ENCODE assay signal across 20 mouse cellular contexts in genomic region chr1:194315593-194315992, GRCm38 (mm10).
A peak's percentile ranks its signal among the peaks of the same experiment; 100 is the strongest.
DNase-seq lines count a peak whose midpoint lies in the region; ATAC-seq and TF ChIP-seq lines count a peak whose summit lies in the region.
"Had no signal": no experiment of that assay in that cellular context is flagged by ENCODE, and none has a peak within 500 bp of the region (broad histone marks: within the 10 kb centered on the region; RNA-seq: fewer than 3 reads in every experiment).

No protein-coding gene starts in this region.

- no peak overlapping the region for H3K9ac ChIP-seq in forebrain, embryonic 14.5 days (ENCODE audit: low read length)
- no peak overlapping the region for H3K9ac ChIP-seq in forebrain, embryonic 12.5 days
- no peak overlapping the region for H3K9ac ChIP-seq in forebrain, embryonic 16.5 days (replicated peaks; ENCODE audit: low read depth, low read length)
- no peak overlapping the region for H3K9ac ChIP-seq in forebrain, embryonic 13.5 days
- H3K9ac ChIP-seq: embryonic facial prominence, embryonic 13.5 days; embryonic facial prominence, embryonic 15.5 days had no signal

- no peaks in the 10 kb centered on the region for H3K36me3 ChIP-seq in forebrain, embryonic 14.5 days (ENCODE audit: control insufficient read depth, insufficient read depth, low read length)
- no peaks in the 10 kb centered on the region for H3K36me3 ChIP-seq in forebrain, embryonic 12.5 days (replicated peaks)
- no peaks in the 10 kb centered on the region for H3K36me3 ChIP-seq in forebrain, embryonic 16.5 days (ENCODE audit: control insufficient read depth, insufficient read depth)
- H3K36me3 ChIP-seq in forebrain, embryonic 13.5 days (ENCODE audit: poor library complexity, severe bottlenecking) = no peaks in the 10 kb centered on the region
- H3K36me3 ChIP-seq: embryonic facial prominence, embryonic 13.5 days; embryonic facial prominence, embryonic 15.5 days had no signal

- no peaks in the 10 kb centered on the region for H3K27me3 ChIP-seq in forebrain, embryonic 14.5 days (replicated peaks; ENCODE audit: control insufficient read depth, insufficient read depth, low read length)
- no peaks in the 10 kb centered on the region for H3K27me3 ChIP-seq in forebrain, embryonic 12.5 days
- no peaks in the 10 kb centered on the region for H3K27me3 ChIP-seq in forebrain, embryonic 16.5 days (replicated peaks; ENCODE audit: control insufficient read depth, insufficient read depth, low read length)
- H3K27me3 ChIP-seq in forebrain, embryonic 13.5 days = no peaks in the 10 kb centered on the region
- H3K27me3 ChIP-seq: embryonic facial prominence, embryonic 13.5 days; embryonic facial prominence, embryonic 15.5 days had no signal

- ATAC-seq in forebrain, embryonic 14.5 days = no peak
- no peak for ATAC-seq in forebrain, embryonic 12.5 days (ENCODE audit: low FRiP score)
- ATAC-seq in forebrain, embryonic 16.5 days = peak; percentile 36; the same call in 1 of the 2 replicates
- ATAC-seq in forebrain, embryonic 13.5 days = no peak

- peak; percentile 17 for DNase-seq in forebrain, embryonic 14.5 days (ENCODE audit: low spot score)
- DNase-seq in layer of hippocampus, adult 2 months (ENCODE audit: low spot score in 2 of 2) = no peak
- no peak for DNase-seq in layer of hippocampus, postnatal 14 days (ENCODE audit: low spot score in 2 of 2)
- DNase-seq in brain, embryonic 14.5 days (ENCODE audit: low read depth) = peak; percentile 38
- DNase-seq in spleen, postnatal 14 days (ENCODE audit: low spot score in 2 of 2) = no peak
- DNase-seq: adrenal gland, adult 2 months; adrenal gland, postnatal 10 days; adrenal gland, postnatal 25 days; cerebellum, adult 18-20 months; cerebellum, adult 8-10 months; cerebellum, adult 9-11 months; cerebellum, postnatal 36 days; embryo, embryonic 11 days; gastrocnemius, adult 2 months had no signal

- no peak overlapping the region for H3K4me3 ChIP-seq in forebrain, embryonic 14.5 days (ENCODE audit: low read depth, low read length)
- H3K4me3 ChIP-seq in forebrain, embryonic 12.5 days (replicated peaks) = no peak overlapping the region
- no peak overlapping the region for H3K4me3 ChIP-seq in forebrain, embryonic 16.5 days (replicated peaks; ENCODE audit: low read length)
- H3K4me3 ChIP-seq in forebrain, embryonic 13.5 days = no peak overlapping the region
- no peak overlapping the region for H3K4me3 ChIP-seq in layer of hippocampus, adult 2 months
- H3K4me3 ChIP-seq: embryonic facial prominence, embryonic 13.5 days; embryonic facial prominence, embryonic 15.5 days; erythroblast, embryonic 14.5 days; gastrocnemius, adult 2 months had no signal

- TF ChIP-seq CTCF in layer of hippocampus, adult 2 months (conservative IDR thresholded peaks at IDR 0.05) = no peak
- TF ChIP-seq CTCF in brain, embryonic 14.5 days (IDR thresholded peaks at IDR 0.05; ENCODE audit: borderline replicate concordance, extremely low read depth, insufficient read depth, insufficient read length) = no peak

- H3K9me3 ChIP-seq in forebrain, embryonic 14.5 days (replicated peaks; ENCODE audit: control insufficient read depth, low read length) = no peaks in the 10 kb centered on the region
- no peaks in the 10 kb centered on the region for H3K9me3 ChIP-seq in forebrain, embryonic 12.5 days
- no peaks in the 10 kb centered on the region for H3K9me3 ChIP-seq in forebrain, embryonic 16.5 days (ENCODE audit: control insufficient read depth, low read length)
- H3K9me3 ChIP-seq in forebrain, embryonic 13.5 days (replicated peaks) = no peaks in the 10 kb centered on the region
- H3K9me3 ChIP-seq: embryonic facial prominence, embryonic 13.5 days; embryonic facial prominence, embryonic 15.5 days had no signal

- no peak for TF ChIP-seq POLR2A in brain, embryonic 14.5 days (IDR thresholded peaks at IDR 0.05; ENCODE audit: borderline replicate concordance, extremely low read depth, insufficient read depth, insufficient read length, poor library complexity, severe bottlenecking)

- WGBS in forebrain, embryonic 14.5 days = 90% methylated on average over 2 of the region's 2 CpGs
- 89% methylated on average over 2 of the region's 2 CpGs for WGBS in forebrain, embryonic 12.5 days
- WGBS in forebrain, embryonic 16.5 days = 72% methylated on average over 2 of the region's 2 CpGs
- WGBS in forebrain, embryonic 13.5 days = 84% methylated on average over 2 of the region's 2 CpGs

- peaks cover 5% of the 10 kb centered on the region; the same call in 1 of the 2 replicates for H3K4me1 ChIP-seq in forebrain, embryonic 14.5 days (ENCODE audit: control insufficient read depth, insufficient read depth, low read length)
- no peaks in the 10 kb centered on the region; the same call in 1 of the 2 replicates for H3K4me1 ChIP-seq in forebrain, embryonic 12.5 days
- H3K4me1 ChIP-seq in forebrain, embryonic 16.5 days (replicated peaks; ENCODE audit: control insufficient read depth, insufficient read depth, low read length) = peaks cover 7% of the 10 kb centered on the region; the same call in 1 of the 2 replicates
- H3K4me1 ChIP-seq in forebrain, embryonic 13.5 days = peaks cover 8% of the 10 kb centered on the region; the same call in 1 of the 2 replicates
- H3K4me1 ChIP-seq: embryonic facial prominence, embryonic 15.5 days had no signal

- no peak overlapping the region for H3K27ac ChIP-seq in forebrain, embryonic 14.5 days (ENCODE audit: low read depth, low read length)
- no peak overlapping the region for H3K27ac ChIP-seq in forebrain, embryonic 12.5 days
- peak overlapping the region; percentile 60 for H3K27ac ChIP-seq in forebrain, embryonic 16.5 days (ENCODE audit: low read length)
- no peak overlapping the region for H3K27ac ChIP-seq in forebrain, embryonic 13.5 days
- H3K27ac ChIP-seq in layer of hippocampus, adult 2 months = peak overlapping the region; percentile 46
- H3K27ac ChIP-seq: embryonic facial prominence, embryonic 13.5 days; embryonic facial prominence, embryonic 15.5 days; gastrocnemius, adult 2 months had no signal

- no peak overlapping the region for H3K4me2 ChIP-seq in forebrain, embryonic 14.5 days (ENCODE audit: low read length)
- H3K4me2 ChIP-seq in forebrain, embryonic 12.5 days = no peak overlapping the region
- H3K4me2 ChIP-seq in forebrain, embryonic 16.5 days (ENCODE audit: low read length) = no peak overlapping the region
- no peak overlapping the region for H3K4me2 ChIP-seq in forebrain, embryonic 13.5 days
- H3K4me2 ChIP-seq: embryonic facial prominence, embryonic 13.5 days; embryonic facial prominence, embryonic 15.5 days had no signal

Comparison
In these comparisons a context has a peak if more than half of its experiments do, and no peak if none do; other contexts are left out.
1. H3K27ac ChIP-seq: peak in forebrain, embryonic 16.5 days (single experiment) and layer of hippocampus, adult 2 months (single experiment); none in forebrain, embryonic 14.5 days (single experiment), forebrain, embryonic 12.5 days (single experiment) and forebrain, embryonic 13.5 days (single experiment).
2. DNase-seq: peak in forebrain, embryonic 14.5 days (single experiment) and brain, embryonic 14.5 days (single experiment); none in layer of hippocampus, adult 2 months (0 of 2), layer of hippocampus, postnatal 14 days (0 of 2) and spleen, postnatal 14 days (0 of 2).